Mouse (Mus musculus): Measurements from ENCODE around the gene Rpl29.

GRCm38 (mm10) chr9:106478101-106478500 is 48.8 kb downstream of the Rpl29 start:
- TF ChIP-seq POLR2A (IDR thresholded peaks at IDR 0.05; ENCODE audit: extremely low read depth, insufficient read depth, low read length) (no peak), CTCF (IDR thresholded peaks at IDR 0.05; ENCODE audit: low read depth, low read length) (no peak)

Data from liver, adult 2 months (tissue).